Mouse (Mus musculus) embryonic facial prominence, embryonic 12.5 days (tissue): ENCODE data around the gene Rnf166. TPM values are rescaled to one million over a fixed set of nuclear protein-coding genes. Genes with fewer than 3 reads are reported as not detected.

ENCODE experiments used
- ATAC-seq: fragments of 200-750 bp; cut with Nextera tagmentation; 2 replicates; pipeline ENCODE4 v1.8.0; 2017; ENCODE audit not compliant: insufficient number of reproducible peaks, insufficient read depth, low FRiP score, low TSS enrichment
- H3K27ac ChIP-seq: fragments of 300-500 bp; sonication (generic); 2 replicates; pipeline ENCODE4 v1.5.1; 2016; ENCODE audit warnings: mild to moderate bottlenecking
- H3K27me3 ChIP-seq: fragments of 300-500 bp; sonication (generic); 2 replicates; pipeline ENCODE4 v1.6.1; 2016; ENCODE audit warnings: mild to moderate bottlenecking, moderate library complexity
- H3K36me3 ChIP-seq: fragments of 300-500 bp; sonication (generic); 2 replicates; pipeline ENCODE4 v1.6.1; 2016; ENCODE audit warnings: mild to moderate bottlenecking
- H3K4me1 ChIP-seq: fragments of 300-500 bp; sonication (generic); 2 replicates; pipeline ENCODE4 v1.6.1; 2016
- H3K4me2 ChIP-seq: fragments of 300-500 bp; sonication (generic); replicated peaks from 2 replicates; pipeline ENCODE4 v1.6.1; 2016; ENCODE audit warnings: mild to moderate bottlenecking, moderate library complexity
- H3K4me3 ChIP-seq: fragments of 300-500 bp; sonication (generic); 2 replicates; pipeline ENCODE4 v1.5.1; 2016; ENCODE audit warnings: mild to moderate bottlenecking
- H3K9ac ChIP-seq: fragments of 300-500 bp; sonication (generic); 2 replicates; pipeline ENCODE4 v1.6.1; 2016; ENCODE audit warnings: mild to moderate bottlenecking, moderate library complexity
- H3K9me3 ChIP-seq: fragments of 300-500 bp; sonication (generic); 2 replicates; pipeline ENCODE4 v1.6.1; 2016; ENCODE audit warnings: mild to moderate bottlenecking, moderate library complexity
- WGBS: fragments of 180-500 bp; shearing (Covaris S2); methylation state at CpG from one replicate; pipeline ENCODE4 v1.1.7; 2016; 5-methylcytosine and 5-hydroxymethylcytosine counted together
- microRNA-seq: library from miRNA; unstranded; fragments of <30 nt; microRNA quantifications from one replicate; pipeline ENCODE4, GENCODE M21; 2017
- polyA plus RNA-seq: library from polyadenylated mRNA; unstranded; fragments of >200 nt; fragmentation: Nextera tagmentation; extraction: Ambion mirVana; gene quantifications from 2 replicates; pipeline ENCODE4 v1.2.1, GENCODE M21; 2016

Gene Rnf166
- polyA plus RNA-seq, 1 experiment from 2014 or later, result 46.8 TPM

- Histone ChIP-seq H3K27me3 (no peaks in the 10 kb centered on the region), H3K4me2 (no peak overlapping the region), H3K9me3 (no peaks in the 10 kb centered on the region), H3K9ac (no peak overlapping the region), H3K27ac (no peak overlapping the region), H3K4me1 (no peaks in the 10 kb centered on the region; the same call in 1 of the 2 replicates), H3K36me3 (peaks cover 10% of the 10 kb centered on the region; the same call in 1 of the 2 replicates), H3K4me3 (no peak overlapping the region)
- WGBS, result 87% methylated on average over 24 of the region's 24 CpGs
- no peak for ATAC-seq
These were observed 52.6 kb downstream of the Rnf166 start for GRCm38 (mm10) chr8:122423217-122423616.

- Histone ChIP-seq H3K4me3 (no peak within 1 kb of the TSS), H3K4me2 (no peak within 1 kb of the TSS), H3K9me3 (no peaks in the 10 kb centered on the region), H3K27ac (no peak within 1 kb of the TSS), H3K9ac (no peak within 1 kb of the TSS), H3K36me3 (peaks cover 21% of the 10 kb centered on the region), H3K4me1 (no peaks in the 10 kb centered on the region; the same call in 1 of the 2 replicates), H3K27me3 (no peaks in the 10 kb centered on the region)
- WGBS, result 78% methylated on average over 14 of the region's 14 CpGs
- ATAC-seq, result no peak
These were observed 54.3 kb downstream of the Rnf166 start, which contains the start of gene Il17c for GRCm38 (mm10) chr8:122421376-122422070. Il17c (plus strand) TSS chr8:122422020.

- H3K9me3 ChIP-seq, result no peaks in the 10 kb centered on the region
- no peaks in the 10 kb centered on the region for H3K27me3 ChIP-seq
- H3K36me3 ChIP-seq, result peaks cover 37% of the 10 kb centered on the region
- no peak for ATAC-seq
- H3K4me1 ChIP-seq, result no peaks in the 10 kb centered on the region; the same call in 1 of the 2 replicates
- WGBS, result 74% methylated on average over 9 of the region's 9 CpGs
- no peak overlapping the region; the same call in 1 of the 2 replicates for H3K27ac ChIP-seq
- no peak overlapping the region for H3K4me2 ChIP-seq
- H3K9ac ChIP-seq, result no peak overlapping the region
- no peak overlapping the region for H3K4me3 ChIP-seq
These were observed 55.8 kb downstream of the Rnf166 start for GRCm38 (mm10) chr8:122419881-122420555.

Small RNA genes within 50 kb of the gene (microRNA-seq; reads per million reads assigned to microRNA genes)
- gene Gm24366, result not detected

Other genes with a start within 250 kb of the Rnf166 start
- gene Zfpm1, start 193.9 kb downstream of the Rnf166 start, polyA plus RNA-seq, result 2.1 and 2.8 TPM in 2 replicates
- gene Trhr2, start 115.3 kb downstream of the Rnf166 start, polyA plus RNA-seq, result 0.32 and 0.39 TPM in 2 replicates
- 66.1 and 67.9 TPM in 2 replicates for gene Zc3h18, start 99.5 kb downstream of the Rnf166 start, polyA plus RNA-seq
- gene Il17c, start 54.0 kb downstream of the Rnf166 start, polyA plus RNA-seq, result 0.45 TPM in 1 of 2 replicates, not detected in the other
- 88.3 TPM in 2 replicates for gene Cyba, start 43.1 kb downstream of the Rnf166 start, polyA plus RNA-seq
- 44.6 and 45.1 TPM in 2 replicates for gene Mvd, start 32.6 kb downstream of the Rnf166 start, polyA plus RNA-seq
- gene Snai3, start 15.3 kb downstream of the Rnf166 start, polyA plus RNA-seq, result 0.45 and 0.73 TPM in 2 replicates
- 69.9 and 76.8 TPM in 2 replicates for gene Ctu2, start 79 bp upstream of the Rnf166 start, polyA plus RNA-seq
- 11.6 and 16.7 TPM in 2 replicates for gene Piezo1, start 75.3 kb upstream of the Rnf166 start, polyA plus RNA-seq
- gene Cdt1, start 92.0 kb upstream of the Rnf166 start, polyA plus RNA-seq, result 41.2 and 41.6 TPM in 2 replicates
- 289 and 298 TPM in 2 replicates for gene Aprt, start 100.8 kb upstream of the Rnf166 start, polyA plus RNA-seq
- gene Galns, start 135.4 kb upstream of the Rnf166 start, polyA plus RNA-seq, result 7.1 and 7.4 TPM in 2 replicates
- 46.3 and 56.3 TPM in 2 replicates for gene Trappc2l, start 135.6 kb upstream of the Rnf166 start, polyA plus RNA-seq
- not detected in 2 replicates for gene Pabpn1l, start 146.7 kb upstream of the Rnf166 start, polyA plus RNA-seq
- 3.9 and 4.4 TPM in 2 replicates for gene Cbfa2t3, start 223.0 kb upstream of the Rnf166 start, polyA plus RNA-seq